Mouse (Mus musculus): Measurements from ENCODE around the gene Gm37240. TPM values are rescaled to one million over a fixed set of nuclear protein-coding genes. Genes with fewer than 3 reads are reported as not detected.

The Gm37240 gene
- polyA plus RNA-seq, 1 experiment = 1.9 TPM

DNA sequence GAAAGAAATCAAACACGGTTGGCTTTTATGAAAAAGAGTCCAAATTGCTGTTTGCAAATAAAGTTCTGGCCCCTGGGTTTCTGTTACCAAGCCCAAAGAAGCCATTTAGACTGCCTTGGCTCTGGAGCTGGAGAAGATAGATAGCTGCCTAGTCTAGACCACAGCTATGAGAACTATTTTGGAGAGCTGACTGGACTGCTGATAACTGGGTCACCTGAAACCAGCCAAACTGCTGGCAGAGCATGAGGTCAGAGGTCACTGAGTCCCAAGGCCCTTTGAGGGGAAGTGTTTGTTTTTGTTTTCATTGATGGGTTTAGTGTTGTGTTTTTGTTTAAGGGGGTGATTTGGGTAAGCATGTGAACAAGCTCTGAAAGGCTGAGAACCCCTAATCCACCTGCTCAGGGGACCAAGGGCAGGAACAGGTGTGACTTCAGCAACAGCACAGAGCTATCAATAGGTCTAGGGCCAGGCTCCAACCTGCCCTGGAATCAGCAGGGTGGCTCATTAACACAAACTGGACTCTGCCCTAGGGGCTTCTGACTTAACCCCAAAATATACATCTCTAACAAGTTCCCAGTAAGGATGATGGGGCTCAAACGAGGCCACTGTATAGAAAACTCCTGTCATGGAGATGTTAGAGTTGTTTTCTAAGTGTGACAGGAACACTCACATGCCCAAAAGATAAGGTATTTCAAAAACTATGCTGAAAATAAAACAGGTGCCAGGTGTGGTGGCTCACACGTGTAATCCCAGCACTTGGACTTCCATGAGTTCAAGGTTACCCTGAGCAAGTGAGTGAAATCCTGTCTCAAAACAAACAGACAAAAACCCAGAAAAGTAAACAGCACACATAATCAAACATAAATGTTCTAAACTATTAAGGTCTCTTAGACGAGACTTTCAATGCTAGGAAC lies 74.0 kb downstream of the Gm37240 start:
- Histone ChIP-seq H3K4me3 (ENCODE audit: insufficient read depth, low read length) (no peak overlapping the region), H3K4me1 (ENCODE audit: control insufficient read depth, insufficient read depth, low read length) (peaks cover 6% of the 10 kb centered on the region), H3K27ac (ENCODE audit: insufficient read depth, low read length) (peak overlapping the region; percentile 29; the same call in 1 of the 2 replicates)
- no peak for TF ChIP-seq POLR2A (IDR thresholded peaks at IDR 0.05; ENCODE audit: low read depth, low read length)
- TF ChIP-seq CTCF (IDR thresholded peaks at IDR 0.05; ENCODE audit: borderline replicate concordance, insufficient read depth, low read length) = no peak

- no peak overlapping the region for H3K4me3 ChIP-seq (ENCODE audit: insufficient read depth, low read length)
Measured at GRCm38 (mm10) chr3:85812010-85812409, 75.3 kb downstream of the Gm37240 start.

DNA sequence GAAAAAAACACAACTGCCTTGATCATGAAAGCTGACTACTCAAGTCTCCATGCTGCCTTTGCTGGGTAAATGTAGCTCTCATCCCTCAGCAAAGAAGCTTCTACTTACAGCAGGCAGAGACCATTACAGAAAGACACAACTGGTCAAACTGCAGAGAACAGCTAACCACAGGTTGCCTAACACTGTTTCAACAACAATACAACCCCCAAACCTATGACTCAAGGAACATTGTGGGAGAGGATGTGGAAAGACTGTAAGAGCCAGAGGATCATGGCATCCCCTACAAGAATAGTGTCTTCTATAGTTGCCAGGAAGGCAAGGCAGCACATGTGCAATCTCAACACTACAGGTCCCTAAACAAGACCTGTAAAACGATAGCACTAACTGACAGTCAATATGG lies 94.2 kb downstream of the Gm37240 start:
- TF ChIP-seq POLR2A (IDR thresholded peaks at IDR 0.05; ENCODE audit: low read depth, low read length) (no peak), CTCF (IDR thresholded peaks at IDR 0.05; ENCODE audit: borderline replicate concordance, insufficient read depth, low read length) (no peak)
- Histone ChIP-seq H3K4me3 (ENCODE audit: insufficient read depth, low read length) (no peak overlapping the region), H3K27ac (ENCODE audit: insufficient read depth, low read length) (no peak overlapping the region), H3K4me1 (ENCODE audit: control insufficient read depth, insufficient read depth, low read length) (no peaks in the 10 kb centered on the region)

More at GRCm38 (mm10) chr3:85812010-85812409, 75.3 kb downstream of the Gm37240 start:
- TF ChIP-seq POLR2A (IDR thresholded peaks at IDR 0.05; ENCODE audit: low read depth, low read length) = no peak
- TF ChIP-seq CTCF (IDR thresholded peaks at IDR 0.05; ENCODE audit: borderline replicate concordance, insufficient read depth, low read length) = no peak
- H3K4me1 ChIP-seq (ENCODE audit: control insufficient read depth, insufficient read depth, low read length) = peaks cover 6% of the 10 kb centered on the region
- H3K27ac ChIP-seq (ENCODE audit: insufficient read depth, low read length) = peak overlapping the region; percentile 69; the same call in 1 of the 2 replicates

DNA sequence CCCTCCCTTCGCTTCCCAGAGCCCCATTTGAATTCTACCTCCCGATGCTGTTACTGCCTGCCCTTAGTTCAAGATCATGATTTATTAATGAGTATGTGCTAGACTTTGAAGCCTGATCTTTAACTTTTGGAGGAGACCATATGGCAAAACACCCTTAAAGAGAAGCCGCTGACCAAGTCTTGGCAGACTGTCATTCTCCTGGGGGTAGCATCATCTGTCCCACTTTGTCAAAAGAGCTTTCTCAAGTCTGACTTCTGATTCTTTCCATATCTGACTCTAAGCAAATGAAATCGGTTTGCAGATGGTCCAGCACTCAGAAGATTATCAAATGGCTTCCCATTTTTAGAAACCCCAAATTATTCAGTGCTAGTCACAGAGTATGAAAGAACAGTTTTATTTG lies 97.6 kb downstream of the Gm37240 start:
- no peak overlapping the region for H3K4me3 ChIP-seq (ENCODE audit: insufficient read depth, low read length)
- H3K27ac ChIP-seq (ENCODE audit: insufficient read depth, low read length) = no peak overlapping the region
- H3K4me1 ChIP-seq (ENCODE audit: control insufficient read depth, insufficient read depth, low read length) = no peaks in the 10 kb centered on the region
- no peak for TF ChIP-seq POLR2A (IDR thresholded peaks at IDR 0.05; ENCODE audit: low read depth, low read length)
- TF ChIP-seq CTCF (IDR thresholded peaks at IDR 0.05; ENCODE audit: borderline replicate concordance, insufficient read depth, low read length) = no peak

GRCm38 (mm10) chr3:85786501-85786900 lies 100.8 kb downstream of the Gm37240 start:
- H3K27ac ChIP-seq (ENCODE audit: insufficient read depth, low read length) = no peak overlapping the region
- no peak overlapping the region for H3K4me3 ChIP-seq (ENCODE audit: insufficient read depth, low read length)
- H3K4me1 ChIP-seq (ENCODE audit: control insufficient read depth, insufficient read depth, low read length) = no peaks in the 10 kb centered on the region
- TF ChIP-seq POLR2A (IDR thresholded peaks at IDR 0.05; ENCODE audit: low read depth, low read length) (no peak), CTCF (IDR thresholded peaks at IDR 0.05; ENCODE audit: borderline replicate concordance, insufficient read depth, low read length) (no peak)

DNA sequence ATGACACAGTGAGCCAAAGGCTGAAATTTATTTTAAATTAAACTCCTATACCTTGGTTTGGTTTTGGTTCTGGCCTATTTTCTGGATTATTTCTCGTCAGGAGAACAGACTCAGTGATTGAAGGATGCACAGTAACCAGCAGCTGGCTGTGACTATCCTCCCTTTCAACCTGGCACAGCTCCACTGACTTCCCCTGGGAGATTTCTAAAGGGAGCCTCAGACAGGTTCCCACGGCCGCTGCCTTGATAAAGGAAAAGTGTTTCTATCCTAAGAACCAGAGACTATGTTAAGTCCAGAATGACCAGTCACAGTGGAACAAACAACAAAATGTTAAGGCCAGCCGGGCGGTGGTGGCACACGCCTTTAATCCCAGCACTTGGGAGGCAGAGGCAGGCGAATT lies 106.4 kb downstream of the Gm37240 start:
- TF ChIP-seq POLR2A (IDR thresholded peaks at IDR 0.05; ENCODE audit: low read depth, low read length) = no peak
- no peak for TF ChIP-seq CTCF (IDR thresholded peaks at IDR 0.05; ENCODE audit: borderline replicate concordance, insufficient read depth, low read length)
- H3K4me3 ChIP-seq (ENCODE audit: insufficient read depth, low read length) = no peak overlapping the region

DNA sequence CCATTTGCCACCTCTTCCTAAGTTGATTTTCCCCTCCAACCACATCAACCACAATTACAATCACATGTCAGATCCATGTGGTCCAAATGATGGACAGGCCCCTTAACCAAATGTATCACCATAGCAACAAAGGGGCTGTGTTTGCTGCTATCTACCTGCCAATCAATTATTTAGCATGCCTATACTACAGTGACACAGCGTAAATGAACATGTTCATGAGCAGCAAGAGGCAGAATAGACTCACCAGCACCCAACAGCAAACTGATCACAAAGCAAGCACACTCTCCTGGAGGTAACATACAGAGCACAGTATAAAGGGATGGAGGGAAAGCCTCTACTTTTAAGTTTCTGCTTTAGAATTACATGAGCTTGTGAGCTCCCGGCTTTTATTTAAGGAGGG lies 107.0 kb downstream of the Gm37240 start:
- no peaks in the 10 kb centered on the region for H3K4me1 ChIP-seq (ENCODE audit: control insufficient read depth, insufficient read depth, low read length)
- H3K4me3 ChIP-seq (ENCODE audit: insufficient read depth, low read length) = no peak overlapping the region
- TF ChIP-seq CTCF (IDR thresholded peaks at IDR 0.05; ENCODE audit: borderline replicate concordance, insufficient read depth, low read length) = no peak
- no peak for TF ChIP-seq POLR2A (IDR thresholded peaks at IDR 0.05; ENCODE audit: low read depth, low read length)
- H3K27ac ChIP-seq (ENCODE audit: insufficient read depth, low read length) = no peak overlapping the region

More for the DNA sequence above, 106.4 kb downstream of the Gm37240 start:
- Histone ChIP-seq H3K27ac (ENCODE audit: insufficient read depth, low read length) (no peak overlapping the region), H3K4me1 (ENCODE audit: control insufficient read depth, insufficient read depth, low read length) (no peaks in the 10 kb centered on the region)

- H3K4me1 ChIP-seq (ENCODE audit: control insufficient read depth, insufficient read depth, low read length) = no peaks in the 10 kb centered on the region
- TF ChIP-seq CTCF (IDR thresholded peaks at IDR 0.05; ENCODE audit: borderline replicate concordance, insufficient read depth, low read length) (no peak), POLR2A (IDR thresholded peaks at IDR 0.05; ENCODE audit: low read depth, low read length) (no peak)
- H3K4me3 ChIP-seq (ENCODE audit: insufficient read depth, low read length) = no peak overlapping the region
- H3K27ac ChIP-seq (ENCODE audit: insufficient read depth, low read length) = no peak overlapping the region
Measured at GRCm38 (mm10) chr3:85777841-85778240, 109.5 kb downstream of the Gm37240 start.

GRCm38 (mm10) chr3:85777356-85777755 lies 110.0 kb downstream of the Gm37240 start:
- no peak for TF ChIP-seq CTCF (IDR thresholded peaks at IDR 0.05; ENCODE audit: borderline replicate concordance, insufficient read depth, low read length)
- no peak for TF ChIP-seq POLR2A (IDR thresholded peaks at IDR 0.05; ENCODE audit: low read depth, low read length)
- Histone ChIP-seq H3K4me3 (ENCODE audit: insufficient read depth, low read length) (no peak overlapping the region), H3K4me1 (ENCODE audit: control insufficient read depth, insufficient read depth, low read length) (no peaks in the 10 kb centered on the region), H3K27ac (ENCODE audit: insufficient read depth, low read length) (no peak overlapping the region)

- TF ChIP-seq CTCF (IDR thresholded peaks at IDR 0.05; ENCODE audit: borderline replicate concordance, insufficient read depth, low read length) (no peak), POLR2A (IDR thresholded peaks at IDR 0.05; ENCODE audit: low read depth, low read length) (no peak)
- no peak overlapping the region for H3K27ac ChIP-seq (ENCODE audit: insufficient read depth, low read length)
- H3K4me3 ChIP-seq (ENCODE audit: insufficient read depth, low read length) = no peak overlapping the region
- H3K4me1 ChIP-seq (ENCODE audit: control insufficient read depth, insufficient read depth, low read length) = no peaks in the 10 kb centered on the region
Measured at GRCm38 (mm10) chr3:85776707-85777106, 110.6 kb downstream of the Gm37240 start.
